Mouse (Mus musculus): ENCODE measurements around the gene Pygo1. TPM values are rescaled to one million over a fixed set of nuclear protein-coding genes. Genes with fewer than 3 reads are reported as not detected.

Pygo1 gene
- total and polyA plus RNA-seq, 2 experiments from 2014 or later: 9.6 to 41.7 TPM

GRCm38 (mm10) chr9:72931166-72931790 lies 5.8 kb downstream of the Pygo1 start:
- peak; percentile 61 for DNase-seq
- 67% methylated on average over 13 of the region's 13 CpGs for WGBS

GRCm38 (mm10) chr9:72935309-72935708 lies 9.9 kb downstream of the Pygo1 start:
- no peaks in the 10 kb centered on the region for H3K4me1 ChIP-seq (ENCODE audit: insufficient read depth)
- H3K4me2 ChIP-seq (ENCODE audit: low read depth): no peak overlapping the region
- 87% methylated on average over 4 of the region's 4 CpGs for WGBS
- H3K9me3 ChIP-seq (ENCODE audit: low read length): no peaks in the 10 kb centered on the region
- H3K4me3 ChIP-seq (ENCODE audit: low read depth, low read length): no peak overlapping the region
- H3K36me3 ChIP-seq (ENCODE audit: insufficient read depth): no peaks in the 10 kb centered on the region
- DNase-seq: no peak
- H3K27ac ChIP-seq (ENCODE audit: low read depth, low read length): no peak overlapping the region
- ATAC-seq: no peak
- TF ChIP-seq CTCF (IDR thresholded peaks at IDR 0.05; ENCODE audit: low read depth): no peak
- no peak overlapping the region for H3K9ac ChIP-seq
- H3K27me3 ChIP-seq (ENCODE audit: insufficient read depth, low read length): no peaks in the 10 kb centered on the region

More at GRCm38 (mm10) chr9:72931166-72931790, 5.8 kb downstream of the Pygo1 start:
- no peak for TF ChIP-seq CTCF (IDR thresholded peaks at IDR 0.05; ENCODE audit: low read depth)
- Histone ChIP-seq H3K4me1 (ENCODE audit: insufficient read depth) (peaks cover 14% of the 10 kb centered on the region; the same call in 1 of the 2 replicates), H3K4me3 (ENCODE audit: low read depth, low read length) (no peak overlapping the region), H3K27me3 (ENCODE audit: insufficient read depth, low read length) (no peaks in the 10 kb centered on the region), H3K36me3 (ENCODE audit: insufficient read depth) (no peaks in the 10 kb centered on the region), H3K27ac (ENCODE audit: low read depth, low read length) (peak overlapping the region; percentile 3; the same call in 1 of the 2 replicates), H3K4me2 (ENCODE audit: low read depth) (no peak overlapping the region), H3K9me3 (ENCODE audit: low read length) (no peaks in the 10 kb centered on the region), H3K9ac (no peak overlapping the region)
- ATAC-seq: peak; percentile 72

- Histone ChIP-seq H3K9ac (no peak overlapping the region), H3K4me2 (ENCODE audit: low read depth) (no peak overlapping the region), H3K4me3 (ENCODE audit: low read depth, low read length) (no peak overlapping the region), H3K36me3 (ENCODE audit: insufficient read depth) (no peaks in the 10 kb centered on the region), H3K9me3 (ENCODE audit: low read length) (no peaks in the 10 kb centered on the region), H3K27ac (ENCODE audit: low read depth, low read length) (0 out of 2 replicates have a peak overlapping the region, but pooled peaks have one; percentile 4), H3K4me1 (ENCODE audit: insufficient read depth) (no peaks in the 10 kb centered on the region), H3K27me3 (ENCODE audit: insufficient read depth, low read length) (no peaks in the 10 kb centered on the region)
- no peak for TF ChIP-seq CTCF (IDR thresholded peaks at IDR 0.05; ENCODE audit: low read depth)
- WGBS: 72% methylated on average over 2 of the region's 2 CpGs
- ATAC-seq (no peak), DNase-seq (no peak)
Observed at GRCm38 (mm10) chr9:72936301-72936700, 10.9 kb downstream of the Pygo1 start.

- ATAC-seq: no peak
- Histone ChIP-seq H3K9ac (no peak overlapping the region), H3K4me1 (ENCODE audit: insufficient read depth) (no peaks in the 10 kb centered on the region), H3K4me2 (ENCODE audit: low read depth) (no peak overlapping the region), H3K27ac (ENCODE audit: low read depth, low read length) (no peak overlapping the region), H3K4me3 (ENCODE audit: low read depth, low read length) (no peak overlapping the region), H3K27me3 (ENCODE audit: insufficient read depth, low read length) (no peaks in the 10 kb centered on the region), H3K36me3 (ENCODE audit: insufficient read depth) (peaks cover 22% of the 10 kb centered on the region), H3K9me3 (ENCODE audit: low read length) (no peaks in the 10 kb centered on the region)
- peak; percentile 44 for TF ChIP-seq CTCF (IDR thresholded peaks at IDR 0.05; ENCODE audit: low read depth)
- DNase-seq: no peak
- WGBS: 65% methylated on average over 3 of the region's 3 CpGs
Observed at GRCm38 (mm10) chr9:72943424-72943823, 18.0 kb downstream of the Pygo1 start.

GRCm38 (mm10) chr9:72944286-72944685 lies 18.8 kb downstream of the Pygo1 start:
- no peaks in the 10 kb centered on the region for H3K27me3 ChIP-seq (ENCODE audit: insufficient read depth, low read length)
- 90% methylated on average over 13 of the region's 13 CpGs for WGBS
- H3K9ac ChIP-seq: no peak overlapping the region
- TF ChIP-seq CTCF (IDR thresholded peaks at IDR 0.05; ENCODE audit: low read depth): no peak
- no peak for ATAC-seq
- no peak for DNase-seq
- H3K4me2 ChIP-seq (ENCODE audit: low read depth): no peak overlapping the region
- H3K27ac ChIP-seq (ENCODE audit: low read depth, low read length): no peak overlapping the region
- no peak overlapping the region for H3K4me3 ChIP-seq (ENCODE audit: low read depth, low read length)
- H3K36me3 ChIP-seq (ENCODE audit: insufficient read depth): peaks cover 22% of the 10 kb centered on the region
- H3K9me3 ChIP-seq (ENCODE audit: low read length): no peaks in the 10 kb centered on the region
- no peaks in the 10 kb centered on the region for H3K4me1 ChIP-seq (ENCODE audit: insufficient read depth)

GRCm38 (mm10) chr9:72947010-72947409 lies 21.6 kb downstream of the Pygo1 start:
- no peak overlapping the region for H3K4me3 ChIP-seq (ENCODE audit: low read depth, low read length)
- peak; percentile 29; the same call in 1 of the 2 replicates for TF ChIP-seq CTCF (IDR thresholded peaks at IDR 0.05; ENCODE audit: low read depth)
- no peaks in the 10 kb centered on the region for H3K27me3 ChIP-seq (ENCODE audit: insufficient read depth, low read length)
- no peak overlapping the region for H3K4me2 ChIP-seq (ENCODE audit: low read depth)
- H3K4me1 ChIP-seq (ENCODE audit: insufficient read depth): no peaks in the 10 kb centered on the region
- peaks cover 22% of the 10 kb centered on the region for H3K36me3 ChIP-seq (ENCODE audit: insufficient read depth)
- no peak overlapping the region for H3K27ac ChIP-seq (ENCODE audit: low read depth, low read length)
- 92% methylated on average over 1 of the region's 1 CpGs for WGBS
- DNase-seq: no peak
- no peaks in the 10 kb centered on the region for H3K9me3 ChIP-seq (ENCODE audit: low read length)
- H3K9ac ChIP-seq: no peak overlapping the region
- no peak for ATAC-seq

GRCm38 (mm10) chr9:72949572-72949971 lies 24.1 kb downstream of the Pygo1 start:
- no peak overlapping the region for H3K4me2 ChIP-seq (ENCODE audit: low read depth)
- DNase-seq (no peak), ATAC-seq (no peak)
- H3K36me3 ChIP-seq (ENCODE audit: insufficient read depth): peaks cover 22% of the 10 kb centered on the region
- H3K4me1 ChIP-seq (ENCODE audit: insufficient read depth): no peaks in the 10 kb centered on the region
- H3K9ac ChIP-seq: no peak overlapping the region
- TF ChIP-seq CTCF (IDR thresholded peaks at IDR 0.05; ENCODE audit: low read depth): no peak
- no peak overlapping the region for H3K4me3 ChIP-seq (ENCODE audit: low read depth, low read length)
- H3K27ac ChIP-seq (ENCODE audit: low read depth, low read length): no peak overlapping the region
- H3K27me3 ChIP-seq (ENCODE audit: insufficient read depth, low read length): no peaks in the 10 kb centered on the region
- no peaks in the 10 kb centered on the region for H3K9me3 ChIP-seq (ENCODE audit: low read length)
- WGBS: 80% methylated on average over 7 of the region's 7 CpGs
